Mouse (Mus musculus): ENCODE measurements around the gene Dgki.
A peak's percentile ranks its signal among the peaks of the same experiment; 100 is the strongest.

Dgki gene

DNA sequence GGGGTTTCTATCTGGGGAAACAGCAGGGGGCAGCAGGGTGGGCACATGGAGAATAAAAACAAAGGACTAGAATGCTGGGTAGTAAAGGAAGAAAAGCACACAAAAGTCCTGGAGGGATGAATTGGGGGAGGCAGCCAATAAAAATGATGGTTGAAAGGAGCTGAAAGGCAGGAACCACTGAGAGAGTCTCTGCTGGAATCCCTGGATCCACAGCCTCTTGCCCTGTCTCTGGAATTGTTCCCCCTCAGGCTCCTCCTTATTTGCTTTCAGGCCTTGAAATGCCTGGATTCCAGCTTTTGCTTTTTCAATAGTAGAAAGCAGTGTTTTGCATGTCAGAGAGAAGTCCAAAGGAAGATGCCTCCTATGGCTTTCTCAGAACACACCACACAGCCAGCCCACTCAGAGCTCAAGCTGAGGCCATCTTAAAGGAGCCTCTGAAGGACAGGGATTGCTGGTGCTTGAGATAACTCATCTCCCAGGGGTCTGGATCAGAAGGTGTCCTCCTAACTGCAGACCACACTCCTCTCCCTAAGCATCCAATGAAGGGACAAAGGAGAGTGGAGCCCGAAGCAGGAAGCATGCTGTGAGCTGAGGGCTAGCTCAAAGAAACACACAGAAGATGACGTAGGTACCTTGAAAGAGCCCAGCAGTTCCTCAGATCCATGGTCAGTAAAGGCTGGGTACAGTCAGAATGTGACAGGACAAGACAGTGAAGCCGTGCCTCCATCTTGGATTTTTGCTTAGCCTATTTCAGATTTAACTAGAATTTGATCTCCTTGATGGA, 441.5 kb downstream of the Dgki start:
- no peak for DNase-seq (ENCODE audit: low spot score in 2 of 2)

DNA sequence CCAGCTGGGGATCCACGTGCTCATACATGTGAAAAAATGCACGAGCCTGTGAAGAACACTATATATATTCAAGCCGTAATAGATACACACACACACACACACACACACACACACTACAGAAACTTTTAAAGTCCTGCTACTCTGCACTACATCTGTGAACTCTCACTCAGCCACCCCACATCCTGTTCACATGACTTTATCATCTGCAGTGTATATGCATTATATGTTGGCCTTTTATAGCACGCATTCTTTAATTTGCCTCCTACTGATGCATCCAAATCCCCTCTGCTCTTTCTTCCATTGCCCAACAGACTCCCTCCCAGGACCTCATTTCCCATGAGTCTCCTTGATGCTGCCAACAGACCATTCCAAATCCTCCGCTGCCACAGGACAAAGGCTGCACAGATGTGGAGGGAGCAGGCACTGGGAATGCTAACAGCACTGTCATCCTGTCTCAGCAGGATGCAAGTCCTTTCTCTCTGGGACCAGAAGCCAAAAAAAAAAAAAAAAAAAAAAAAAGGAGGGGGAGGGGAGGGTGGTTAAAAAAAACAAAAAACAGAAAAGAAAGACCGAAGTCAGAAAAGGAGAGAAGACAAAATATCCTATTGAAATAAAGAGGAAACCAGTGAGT, 442.2 kb downstream of the Dgki start:
- DNase-seq (ENCODE audit: low spot score in 2 of 2), result no peak

DNA sequence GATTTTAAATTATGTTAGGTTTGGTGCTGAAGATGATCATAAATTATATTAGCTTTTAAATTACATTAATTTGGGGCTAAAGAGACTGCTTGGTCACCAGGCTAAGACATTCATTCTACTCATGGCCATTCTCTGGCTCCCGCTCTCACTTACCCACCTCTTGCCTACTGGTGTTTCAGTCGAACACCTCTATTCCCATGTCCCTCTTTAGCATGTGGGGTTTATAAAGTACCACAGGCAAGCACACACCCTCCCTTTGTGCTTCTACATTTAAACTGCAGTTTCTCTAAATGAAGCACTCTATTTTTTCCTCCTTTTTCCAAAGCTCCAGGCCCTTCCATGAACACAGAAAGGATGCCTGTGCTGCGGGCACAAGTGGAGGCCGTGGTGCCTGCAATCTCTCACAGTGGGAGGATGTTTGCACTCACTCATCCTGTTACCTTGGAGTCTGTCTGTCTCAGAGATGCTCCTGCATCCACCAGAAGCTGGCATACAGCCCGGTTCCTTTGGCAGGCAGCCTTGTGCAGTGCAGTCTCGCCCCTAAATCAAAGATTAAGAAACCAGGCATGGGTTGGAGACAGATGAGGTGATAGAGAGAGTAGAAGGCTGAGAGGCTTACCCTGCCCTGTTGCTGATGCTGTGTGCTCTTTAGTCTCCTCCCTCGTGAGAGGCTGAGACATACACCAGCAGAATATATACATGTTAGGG, 449.4 kb downstream of the Dgki start:
- DNase-seq (ENCODE audit: low spot score in 2 of 2), result peak; percentile 88 to 89

DNA sequence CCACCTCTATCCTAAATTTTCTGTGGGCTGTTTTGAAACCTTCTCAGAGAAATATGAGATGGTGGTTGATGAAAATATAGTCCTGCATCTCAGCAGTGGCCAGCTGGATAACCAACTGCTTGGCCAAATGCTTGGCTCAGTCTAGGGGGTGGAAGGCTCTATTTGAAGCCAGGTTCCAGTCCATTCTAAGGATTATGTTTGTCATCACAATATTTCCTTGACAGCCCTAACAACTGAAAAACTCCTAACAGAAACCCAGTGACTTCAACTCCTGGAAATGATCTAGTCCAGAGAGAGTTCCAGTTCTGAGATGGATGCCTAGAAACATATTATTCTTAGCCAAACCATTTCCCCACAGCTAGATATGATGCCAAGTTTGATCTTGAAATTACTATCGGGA, 454.7 kb downstream of the Dgki start:
- DNase-seq (ENCODE audit: low spot score in 2 of 2), result no peak

DNA sequence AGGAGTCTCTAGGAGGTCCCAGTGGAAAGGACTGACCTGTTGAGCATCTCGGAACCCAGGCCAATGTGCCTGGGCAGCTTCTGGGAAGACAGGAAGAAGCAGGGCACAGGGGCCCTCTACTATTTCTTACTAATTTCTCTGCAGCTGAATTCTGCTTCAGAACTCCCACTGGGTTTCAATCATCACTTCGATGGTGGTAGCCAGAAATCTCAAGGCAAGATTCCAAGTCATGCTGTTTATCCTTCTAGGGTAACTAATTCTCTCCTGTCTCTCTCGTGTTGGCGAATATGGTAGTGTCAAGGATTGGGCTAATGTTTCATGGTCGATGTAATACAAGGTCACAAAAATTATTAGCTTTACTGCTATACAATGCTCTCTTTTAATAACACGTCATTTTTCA, 455.7 kb downstream of the Dgki start:
- no peak for DNase-seq (ENCODE audit: low spot score in 2 of 2)

DNA sequence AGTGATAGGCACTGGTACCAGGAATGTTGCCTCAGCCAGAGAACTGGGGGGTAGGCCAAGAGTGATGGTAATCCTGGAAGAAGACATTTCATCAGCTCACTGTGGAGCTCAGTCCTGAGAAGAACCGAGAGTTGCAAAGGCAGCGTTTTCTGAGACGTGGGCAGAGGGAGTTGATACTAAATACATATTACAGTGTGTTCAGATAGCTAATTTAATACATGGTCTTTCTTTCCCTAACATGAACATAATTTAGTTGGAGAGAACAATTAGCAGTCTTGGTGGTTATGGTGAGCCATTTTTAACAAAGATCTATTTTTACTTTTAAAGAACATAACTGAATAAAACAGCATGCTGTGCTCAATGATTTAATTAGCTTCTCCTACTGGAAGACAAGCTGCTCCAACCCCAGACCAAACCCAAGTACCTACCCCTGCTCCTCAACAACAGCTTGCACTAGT, 456.9 kb downstream of the Dgki start:
- peak; percentile 51 to 57 for DNase-seq (ENCODE audit: low spot score in 2 of 2)

DNA sequence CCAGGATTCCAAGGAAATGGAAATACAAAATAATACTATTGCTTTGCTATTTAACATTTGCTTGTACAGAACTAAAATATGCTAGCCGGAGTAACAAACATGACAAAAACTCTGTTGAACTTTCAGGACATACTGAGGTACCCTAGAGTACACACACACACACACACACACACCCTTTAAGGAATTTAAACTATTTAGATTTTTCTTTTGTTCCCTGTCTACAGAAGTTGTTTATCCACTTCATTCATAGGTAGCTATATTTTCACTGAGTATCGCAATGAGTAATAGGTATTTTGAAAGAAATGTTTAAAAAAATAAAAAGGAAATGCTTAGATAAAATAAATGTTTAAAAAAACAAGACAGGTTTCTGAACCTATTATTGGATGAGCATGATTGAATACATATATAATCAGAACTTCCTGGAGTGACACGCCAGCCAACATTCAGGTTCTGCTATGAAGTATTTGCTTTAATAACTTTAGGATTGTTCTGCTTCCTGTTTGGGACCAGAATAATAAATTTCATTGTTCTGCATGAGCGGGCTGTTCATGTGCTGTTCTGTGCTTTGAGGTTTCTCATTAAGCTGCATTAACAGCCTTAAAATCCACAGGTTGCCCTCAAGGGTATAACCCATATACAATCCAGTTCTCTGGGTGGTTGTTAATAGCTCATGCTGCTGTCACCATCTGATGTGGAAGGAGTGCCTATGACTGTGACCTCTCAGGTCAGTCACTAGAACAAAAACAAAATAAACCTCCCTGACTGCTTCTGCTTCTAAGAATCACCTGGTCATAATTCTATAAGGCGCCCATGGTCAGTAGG, 457.7 kb downstream of the Dgki start:
- no peak for DNase-seq (ENCODE audit: low spot score in 2 of 2)

DNA sequence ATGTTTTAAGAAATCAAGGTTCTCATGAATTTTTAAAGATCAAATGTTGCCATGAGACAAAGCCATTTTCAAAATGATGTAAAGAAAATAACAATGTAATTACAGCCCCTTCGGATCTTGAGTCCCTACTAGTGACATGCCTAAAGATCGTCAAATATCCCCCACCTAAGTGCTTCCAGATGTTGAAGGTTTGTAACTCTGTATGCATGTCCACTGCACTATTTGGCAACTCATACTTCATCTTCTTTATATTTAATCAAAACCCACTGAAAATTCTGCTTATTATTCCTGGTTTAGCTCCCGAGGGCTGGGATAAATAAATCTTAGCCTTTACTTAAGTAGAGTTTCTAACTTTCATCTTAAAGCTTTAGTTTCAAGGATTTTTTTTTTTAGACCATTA, 458.3 kb downstream of the Dgki start:
- DNase-seq (ENCODE audit: low spot score in 2 of 2), result no peak

DNA sequence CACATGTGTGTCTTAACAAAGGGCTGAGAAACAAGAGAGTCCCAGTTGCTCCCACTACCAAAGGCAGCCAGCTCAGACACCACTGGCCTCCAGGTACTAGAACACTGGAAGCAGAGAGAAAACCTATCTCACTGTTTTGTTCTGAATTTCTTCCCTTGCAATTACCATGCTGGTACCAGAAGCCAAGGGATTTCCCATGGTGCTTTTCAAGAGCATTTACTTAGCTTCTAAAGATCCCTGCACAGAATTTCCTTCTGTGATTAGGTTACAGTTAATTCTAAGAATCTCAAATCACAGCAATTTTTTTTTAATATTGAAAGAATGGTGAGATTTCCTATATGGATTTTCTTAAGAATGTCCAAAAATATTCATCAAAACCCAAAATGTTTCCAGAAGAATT, 458.8 kb downstream of the Dgki start:
- no peak for DNase-seq (ENCODE audit: low spot score in 2 of 2)

DNA sequence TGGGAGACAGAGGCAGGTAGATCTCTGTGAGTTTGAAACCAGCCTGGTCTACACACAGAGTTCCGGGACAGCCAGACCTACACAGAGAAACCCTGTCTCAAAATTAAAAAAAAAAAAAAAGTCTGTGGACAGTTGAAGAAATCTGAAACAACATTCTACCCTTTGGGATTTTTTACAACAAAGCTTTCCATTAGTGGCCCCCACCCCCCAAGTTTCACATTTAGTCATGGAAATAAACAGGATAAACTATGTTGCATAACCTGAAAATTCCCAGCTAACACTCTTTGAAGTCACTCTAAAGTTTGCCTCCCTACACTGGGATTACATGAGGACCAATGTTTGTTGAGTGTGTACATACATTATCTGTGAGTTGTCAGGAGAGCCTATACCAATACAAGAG, 461.2 kb downstream of the Dgki start:
- DNase-seq (ENCODE audit: low spot score in 2 of 2), result no peak

DNA sequence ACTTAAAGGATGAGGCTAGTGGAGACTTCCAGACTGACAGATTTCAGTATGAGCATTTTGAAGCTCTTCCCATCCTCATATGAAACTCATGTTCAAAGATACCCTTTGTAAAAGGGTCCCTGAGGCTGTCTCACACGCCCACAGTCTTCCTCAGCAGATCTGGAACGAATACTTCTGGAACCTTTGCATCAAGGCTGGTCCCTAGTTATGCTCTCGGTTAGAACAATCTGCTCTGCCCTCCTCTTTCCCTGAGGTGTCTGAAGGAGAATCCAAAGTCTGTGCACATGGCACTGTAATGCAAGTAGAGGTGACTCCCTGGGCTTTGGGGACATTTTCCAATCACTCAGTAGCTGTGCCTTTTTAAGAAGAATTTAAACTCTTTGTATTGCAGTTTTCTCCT, 464.6 kb downstream of the Dgki start:
- no peak for DNase-seq (ENCODE audit: low spot score in 2 of 2)

DNA sequence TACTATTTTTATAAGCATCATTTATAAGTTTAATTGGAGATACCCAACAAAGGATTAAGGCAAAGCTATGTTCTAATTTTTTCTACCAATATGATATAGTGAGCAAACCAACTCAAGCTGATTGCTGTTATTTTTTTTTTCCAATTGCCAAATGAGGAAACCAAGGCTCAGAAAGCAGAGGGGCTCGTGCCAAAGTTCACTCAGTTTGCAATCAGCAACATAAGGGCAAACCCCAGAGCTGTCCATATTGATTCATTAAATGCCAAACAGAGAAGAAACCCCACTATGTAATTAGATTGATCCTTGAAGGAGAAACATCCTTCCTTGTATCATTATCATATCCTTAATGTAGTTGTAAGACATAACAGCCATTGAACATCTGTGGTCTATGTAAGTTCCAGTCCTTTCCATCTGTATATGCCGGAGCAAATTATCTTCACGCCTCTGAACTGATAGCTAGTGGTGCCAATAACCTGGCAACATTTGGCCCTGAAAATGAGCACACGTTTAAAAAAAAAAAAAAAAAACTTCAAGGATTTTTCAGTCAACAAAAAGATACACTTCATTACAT, 465.2 kb downstream of the Dgki start:
- DNase-seq (ENCODE audit: low spot score in 2 of 2), result no peak

DNA sequence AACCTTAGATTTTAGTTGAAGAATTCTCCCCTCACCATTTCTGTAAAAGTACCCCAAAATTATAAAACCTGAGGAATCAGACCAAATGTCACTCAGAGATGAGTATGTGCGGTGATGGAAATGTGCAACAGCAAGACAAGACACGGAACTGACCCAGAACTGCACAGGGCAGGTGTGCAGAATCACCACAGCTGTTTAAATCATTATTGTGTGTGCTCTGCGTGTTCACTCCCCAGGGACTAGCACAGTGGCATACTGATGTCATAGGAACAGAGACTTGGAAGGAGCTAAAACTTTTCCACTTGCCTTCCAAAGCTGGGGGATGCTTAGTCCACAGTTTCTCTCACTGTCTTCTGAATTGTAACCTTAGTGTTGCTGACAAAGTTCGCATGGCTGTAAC, 467.3 kb downstream of the Dgki start:
- DNase-seq (ENCODE audit: low spot score in 2 of 2), result no peak

DNA sequence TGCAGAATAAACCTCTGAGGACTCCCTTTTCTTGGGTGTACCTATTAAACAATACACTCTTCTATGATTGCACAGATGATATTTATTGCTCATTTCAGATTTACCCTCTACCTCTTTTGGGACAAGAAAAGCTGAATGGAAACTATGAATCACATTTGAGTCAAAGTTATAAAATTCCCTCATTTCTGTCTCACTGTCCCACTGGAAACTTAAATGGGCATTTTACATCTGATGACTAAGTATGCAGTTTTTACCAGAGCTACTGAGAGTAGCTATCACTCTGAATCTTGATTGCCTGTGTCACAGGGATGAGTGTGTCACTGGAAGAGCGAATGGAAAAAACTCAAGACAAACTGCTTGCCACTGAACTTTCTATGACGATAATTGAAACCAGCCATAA, 467.8 kb downstream of the Dgki start:
- DNase-seq (ENCODE audit: low spot score in 2 of 2), result no peak

DNA sequence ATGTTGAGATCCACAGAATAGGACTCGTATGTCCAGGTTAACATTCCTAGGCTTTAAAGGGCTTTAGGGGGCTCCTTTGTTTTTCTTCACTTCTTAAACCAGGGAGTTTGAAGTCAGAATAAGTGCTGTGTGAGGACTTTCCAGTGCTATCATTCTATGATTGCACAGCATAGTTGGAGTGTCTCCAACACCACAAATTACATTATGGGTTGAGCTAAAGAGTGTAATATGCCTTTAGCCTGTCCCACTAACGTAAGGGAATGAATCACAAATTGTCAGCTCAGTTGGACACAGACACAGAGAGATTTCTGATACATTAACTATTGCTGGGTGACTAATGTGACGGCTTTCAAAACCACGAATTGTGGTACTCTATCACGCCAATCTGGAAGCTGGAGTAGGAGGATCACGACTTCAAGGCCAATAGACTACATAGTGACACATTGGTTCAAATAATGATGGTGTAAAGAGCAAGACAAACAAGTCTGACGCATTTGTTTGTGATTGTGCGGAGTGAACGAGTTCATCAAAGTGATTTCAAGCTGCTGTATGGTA, 469.5 kb downstream of the Dgki start:
- DNase-seq (ENCODE audit: low spot score in 2 of 2), result no peak

DNA sequence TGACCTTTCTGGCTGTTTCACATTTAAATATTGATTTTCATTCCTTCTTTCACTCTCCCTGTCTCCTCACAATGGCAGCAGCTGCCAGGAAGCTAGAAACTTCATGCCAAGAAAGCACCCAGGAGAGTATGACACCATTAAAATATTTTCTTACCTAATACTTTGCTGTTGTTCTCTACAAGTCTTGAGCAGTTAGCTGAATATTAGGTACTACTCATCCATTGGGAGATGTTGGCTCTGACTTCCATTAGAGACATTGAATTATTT, 480.3 kb downstream of the Dgki start:
- no peak for DNase-seq (ENCODE audit: low spot score in 2 of 2)

DNA sequence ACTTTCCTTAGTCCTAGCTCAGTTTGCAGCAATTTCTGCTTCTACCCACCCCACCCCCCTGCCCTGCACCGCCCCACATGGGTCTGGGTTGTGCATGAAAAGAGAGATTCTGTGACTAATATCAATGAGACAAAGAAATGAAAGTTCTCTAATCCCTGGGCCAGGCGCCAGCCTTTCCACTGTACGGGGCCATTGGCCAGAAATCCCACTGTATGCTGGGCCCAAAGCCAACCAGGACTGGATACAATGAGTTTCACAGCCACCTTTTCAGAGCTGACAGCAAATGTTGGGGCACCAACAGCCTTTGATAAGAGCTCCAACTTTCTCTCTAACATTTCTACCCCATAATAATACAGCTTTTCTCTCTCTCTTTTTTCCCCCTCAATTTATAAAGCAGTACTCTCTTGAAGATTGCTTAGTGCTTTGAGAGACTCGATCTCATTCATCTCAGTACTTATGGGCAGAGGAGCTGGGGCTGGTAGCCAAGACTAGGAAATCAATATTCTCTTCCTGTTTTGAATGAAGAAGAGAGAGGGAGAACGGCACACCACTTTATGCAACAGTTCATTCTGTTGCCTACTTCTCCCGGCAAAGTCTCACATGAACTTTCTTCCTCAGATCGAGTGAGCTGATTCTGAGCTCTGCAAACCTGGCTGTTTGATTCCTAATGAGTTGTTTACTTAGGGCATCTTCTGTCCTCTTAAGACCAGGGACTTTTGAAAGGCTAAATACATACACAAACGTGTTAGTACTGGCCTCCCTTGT, 480.8 kb downstream of the Dgki start:
- DNase-seq (ENCODE audit: low spot score in 2 of 2), result no peak

DNA sequence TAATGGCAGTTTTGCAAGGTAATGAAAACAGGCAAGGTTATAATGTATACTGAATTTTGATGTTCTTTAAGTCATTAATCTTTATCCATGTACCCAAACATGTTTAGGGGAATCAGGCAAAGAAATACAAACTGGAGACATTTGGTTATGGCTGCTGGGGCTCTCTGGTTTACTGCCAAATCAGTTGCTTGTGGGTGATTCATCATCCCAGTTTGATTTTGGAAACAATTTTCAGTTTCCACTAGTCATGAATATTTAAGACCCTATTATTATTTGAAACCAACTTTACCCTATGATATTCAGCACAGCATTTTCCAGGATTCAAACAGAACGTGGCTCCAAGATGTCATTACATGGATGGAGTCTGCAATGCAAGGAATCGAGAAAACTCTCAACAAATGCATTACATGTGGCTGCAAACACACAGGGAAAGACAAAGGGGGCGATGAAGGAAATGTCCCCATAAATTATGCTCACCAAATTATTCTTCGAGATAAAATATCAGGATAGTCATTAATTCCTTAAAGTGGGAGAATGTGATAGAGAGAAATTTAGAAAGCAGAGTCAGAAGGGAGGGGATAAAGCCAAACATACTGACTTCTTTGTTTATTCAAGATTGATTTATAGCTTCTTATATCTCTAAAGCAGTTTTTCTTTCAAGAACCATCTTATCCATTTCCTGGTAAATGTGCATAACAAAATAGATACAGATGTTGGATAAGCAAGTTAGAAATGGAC, 481.5 kb downstream of the Dgki start:
- no peak for DNase-seq (ENCODE audit: low spot score in 2 of 2)

DNA sequence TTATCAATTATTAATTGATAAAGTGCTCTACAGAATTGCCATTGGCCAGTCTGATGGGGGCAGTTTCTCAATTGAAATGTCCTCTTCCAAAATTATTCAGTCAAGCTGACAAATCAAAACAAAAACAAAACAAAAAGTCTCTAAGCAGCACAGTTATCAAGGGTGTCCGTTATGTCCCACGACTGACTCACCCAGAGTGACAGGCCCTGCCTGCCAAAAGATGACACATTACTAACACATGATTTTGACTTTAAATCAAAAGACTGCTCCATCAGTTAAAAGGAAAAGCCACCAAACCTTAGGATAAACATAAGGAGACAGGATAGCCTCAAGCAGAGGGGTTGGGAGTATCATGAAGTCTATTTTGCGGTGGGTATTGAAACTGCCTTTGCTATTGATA, 483.3 kb downstream of the Dgki start:
- no peak for DNase-seq (ENCODE audit: low spot score in 2 of 2)

DNA sequence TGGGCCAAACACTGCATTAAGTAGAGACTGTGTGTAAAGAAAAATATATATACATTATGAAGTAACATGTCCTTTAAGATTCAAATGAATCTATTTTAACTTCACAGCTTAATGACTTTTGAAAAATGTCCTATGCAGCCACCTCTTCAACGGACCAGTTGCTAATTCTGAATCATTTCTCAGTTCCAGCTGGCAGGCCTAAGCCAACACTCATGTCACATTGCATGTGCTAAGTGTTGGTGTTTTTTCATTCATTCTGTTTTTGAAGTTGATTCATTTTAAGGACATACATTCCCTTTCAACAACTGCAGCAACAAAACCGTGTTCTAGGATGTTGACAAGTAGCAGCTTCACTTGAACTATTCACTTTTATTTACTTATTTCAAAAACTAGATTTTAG, 484.0 kb downstream of the Dgki start:
- no peak for DNase-seq (ENCODE audit: low spot score in 2 of 2)
